Mouse (Mus musculus): ENCODE measurements around the gene Tmem206. TPM values are rescaled to one million over a fixed set of nuclear protein-coding genes. Genes with fewer than 3 reads are reported as not detected.

Gene Tmem206
- polyA plus RNA-seq, 1 experiment, result 20.2 TPM

GRCm38 (mm10) chr1:191350355-191350754, 24.6 kb downstream of the Tmem206 start:
- no peaks in the 10 kb centered on the region for H3K27me3 ChIP-seq (ENCODE audit: control insufficient read depth, insufficient read depth, low read length)
- H3K4me3 ChIP-seq (ENCODE audit: control insufficient read depth, low read depth, low read length), result no peak overlapping the region
- H3K27ac ChIP-seq (ENCODE audit: control insufficient read depth, insufficient read depth, low read depth, low read length), result no peak overlapping the region
- no peak for TF ChIP-seq POLR2A (IDR thresholded peaks at IDR 0.05; ENCODE audit: control insufficient read depth, low read depth, low read length)
- no peak for TF ChIP-seq CTCF (IDR thresholded peaks at IDR 0.05; ENCODE audit: control insufficient read depth, insufficient read depth, insufficient replicate concordance, low read depth, low read length)
- no peaks in the 10 kb centered on the region; the same call in 1 of the 2 replicates for H3K36me3 ChIP-seq (ENCODE audit: control insufficient read depth, insufficient read depth, low read length)
- H3K4me1 ChIP-seq (ENCODE audit: control insufficient read depth, insufficient read depth, low read length), result no peaks in the 10 kb centered on the region

- Histone ChIP-seq H3K27me3 (ENCODE audit: control insufficient read depth, insufficient read depth, low read length) (no peaks in the 10 kb centered on the region), H3K4me3 (ENCODE audit: control insufficient read depth, low read depth, low read length) (no peak overlapping the region), H3K27ac (ENCODE audit: control insufficient read depth, insufficient read depth, low read depth, low read length) (no peak overlapping the region), H3K36me3 (ENCODE audit: control insufficient read depth, insufficient read depth, low read length) (no peaks in the 10 kb centered on the region; the same call in 1 of the 2 replicates), H3K4me1 (ENCODE audit: control insufficient read depth, insufficient read depth, low read length) (peaks cover 2% of the 10 kb centered on the region; the same call in 1 of the 2 replicates)
- TF ChIP-seq POLR2A (IDR thresholded peaks at IDR 0.05; ENCODE audit: control insufficient read depth, low read depth, low read length), result no peak
- no peak for TF ChIP-seq CTCF (IDR thresholded peaks at IDR 0.05; ENCODE audit: control insufficient read depth, insufficient read depth, insufficient replicate concordance, low read depth, low read length)
Measured at GRCm38 (mm10) chr1:191352786-191353488, 27.2 kb downstream of the Tmem206 start.

GRCm38 (mm10) chr1:191353836-191354235, 28.1 kb downstream of the Tmem206 start:
- Histone ChIP-seq H3K4me1 (ENCODE audit: control insufficient read depth, insufficient read depth, low read length) (peaks cover 2% of the 10 kb centered on the region; the same call in 1 of the 2 replicates), H3K36me3 (ENCODE audit: control insufficient read depth, insufficient read depth, low read length) (no peaks in the 10 kb centered on the region; the same call in 1 of the 2 replicates), H3K27ac (ENCODE audit: control insufficient read depth, insufficient read depth, low read depth, low read length) (no peak overlapping the region), H3K4me3 (ENCODE audit: control insufficient read depth, low read depth, low read length) (no peak overlapping the region), H3K27me3 (ENCODE audit: control insufficient read depth, insufficient read depth, low read length) (no peaks in the 10 kb centered on the region)
- TF ChIP-seq POLR2A (IDR thresholded peaks at IDR 0.05; ENCODE audit: control insufficient read depth, low read depth, low read length) (no peak), CTCF (IDR thresholded peaks at IDR 0.05; ENCODE audit: control insufficient read depth, insufficient read depth, insufficient replicate concordance, low read depth, low read length) (no peak)

GRCm38 (mm10) chr1:191356936-191357335, 31.2 kb downstream of the Tmem206 start:
- no peaks in the 10 kb centered on the region; the same call in 1 of the 2 replicates for H3K36me3 ChIP-seq (ENCODE audit: control insufficient read depth, insufficient read depth, low read length)
- no peak overlapping the region for H3K4me3 ChIP-seq (ENCODE audit: control insufficient read depth, low read depth, low read length)
- H3K27me3 ChIP-seq (ENCODE audit: control insufficient read depth, insufficient read depth, low read length), result no peaks in the 10 kb centered on the region
- H3K27ac ChIP-seq (ENCODE audit: control insufficient read depth, insufficient read depth, low read depth, low read length), result no peak overlapping the region
- H3K4me1 ChIP-seq (ENCODE audit: control insufficient read depth, insufficient read depth, low read length), result peaks cover 2% of the 10 kb centered on the region; the same call in 1 of the 2 replicates
- TF ChIP-seq CTCF (IDR thresholded peaks at IDR 0.05; ENCODE audit: control insufficient read depth, insufficient read depth, insufficient replicate concordance, low read depth, low read length), result no peak
- TF ChIP-seq POLR2A (IDR thresholded peaks at IDR 0.05; ENCODE audit: control insufficient read depth, low read depth, low read length), result no peak

GRCm38 (mm10) chr1:191359478-191359877, 33.8 kb downstream of the Tmem206 start:
- Histone ChIP-seq H3K36me3 (ENCODE audit: control insufficient read depth, insufficient read depth, low read length) (no peaks in the 10 kb centered on the region; the same call in 1 of the 2 replicates), H3K27ac (ENCODE audit: control insufficient read depth, insufficient read depth, low read depth, low read length) (no peak overlapping the region), H3K4me3 (ENCODE audit: control insufficient read depth, low read depth, low read length) (no peak overlapping the region), H3K4me1 (ENCODE audit: control insufficient read depth, insufficient read depth, low read length) (peaks cover 2% of the 10 kb centered on the region; the same call in 1 of the 2 replicates), H3K27me3 (ENCODE audit: control insufficient read depth, insufficient read depth, low read length) (no peaks in the 10 kb centered on the region)
- no peak for TF ChIP-seq CTCF (IDR thresholded peaks at IDR 0.05; ENCODE audit: control insufficient read depth, insufficient read depth, insufficient replicate concordance, low read depth, low read length)
- no peak for TF ChIP-seq POLR2A (IDR thresholded peaks at IDR 0.05; ENCODE audit: control insufficient read depth, low read depth, low read length)

DNA sequence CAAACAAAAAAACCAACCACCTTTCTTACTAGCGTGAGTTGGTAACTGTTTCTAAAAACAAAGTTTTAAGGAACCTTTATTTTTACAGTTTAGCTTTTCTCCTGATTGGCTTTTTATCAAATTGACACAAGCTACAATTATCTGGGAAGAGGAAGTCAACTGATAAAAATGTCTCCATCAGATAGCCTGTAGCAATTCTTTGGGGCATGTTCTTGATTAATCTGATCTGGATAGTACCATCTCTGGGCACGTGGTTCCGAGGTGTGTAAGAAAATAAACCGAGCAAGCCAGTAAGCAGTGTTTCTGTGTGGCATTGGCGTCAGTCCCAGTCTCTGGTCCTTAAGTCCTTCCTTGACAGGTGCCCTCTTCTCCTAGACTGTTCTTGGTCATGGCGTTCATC, 36.7 kb downstream of the Tmem206 start:
- Histone ChIP-seq H3K27me3 (ENCODE audit: control insufficient read depth, insufficient read depth, low read length) (no peaks in the 10 kb centered on the region), H3K36me3 (ENCODE audit: control insufficient read depth, insufficient read depth, low read length) (no peaks in the 10 kb centered on the region), H3K4me3 (ENCODE audit: control insufficient read depth, low read depth, low read length) (no peak overlapping the region), H3K4me1 (ENCODE audit: control insufficient read depth, insufficient read depth, low read length) (no peaks in the 10 kb centered on the region), H3K27ac (ENCODE audit: control insufficient read depth, insufficient read depth, low read depth, low read length) (no peak overlapping the region)
- no peak for TF ChIP-seq POLR2A (IDR thresholded peaks at IDR 0.05; ENCODE audit: control insufficient read depth, low read depth, low read length)
- no peak for TF ChIP-seq CTCF (IDR thresholded peaks at IDR 0.05; ENCODE audit: control insufficient read depth, insufficient read depth, insufficient replicate concordance, low read depth, low read length)

DNA sequence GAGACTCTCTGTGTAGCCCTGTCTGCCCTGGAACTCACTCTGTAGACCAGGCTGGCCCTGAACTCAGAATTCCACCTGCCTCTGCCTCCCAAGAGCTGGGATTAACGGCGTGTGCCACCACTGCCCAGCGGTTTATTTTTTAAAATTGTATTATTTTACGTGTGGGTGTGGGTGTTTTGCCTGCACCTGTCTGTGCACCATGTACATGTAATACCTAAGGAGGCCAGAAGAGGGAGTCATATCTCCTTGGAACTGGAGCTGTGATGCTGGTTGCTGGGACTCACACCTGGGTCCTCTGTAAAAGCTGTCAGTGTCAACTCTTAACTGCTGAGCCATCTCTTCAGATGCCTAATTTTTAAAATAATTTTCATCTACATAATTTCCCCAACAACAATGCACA, 38.8 kb downstream of the Tmem206 start:
- H3K4me3 ChIP-seq (ENCODE audit: control insufficient read depth, low read depth, low read length), result no peak overlapping the region
- no peak for TF ChIP-seq POLR2A (IDR thresholded peaks at IDR 0.05; ENCODE audit: control insufficient read depth, low read depth, low read length)
- TF ChIP-seq CTCF (IDR thresholded peaks at IDR 0.05; ENCODE audit: control insufficient read depth, insufficient read depth, insufficient replicate concordance, low read depth, low read length), result peak; percentile 11; the same call in 1 of the 2 replicates
- H3K4me1 ChIP-seq (ENCODE audit: control insufficient read depth, insufficient read depth, low read length), result no peaks in the 10 kb centered on the region
- H3K36me3 ChIP-seq (ENCODE audit: control insufficient read depth, insufficient read depth, low read length), result no peaks in the 10 kb centered on the region
- no peaks in the 10 kb centered on the region for H3K27me3 ChIP-seq (ENCODE audit: control insufficient read depth, insufficient read depth, low read length)
- no peak overlapping the region for H3K27ac ChIP-seq (ENCODE audit: control insufficient read depth, insufficient read depth, low read depth, low read length)
